Mouse (Mus musculus) neural tube, embryonic 14.5 days (tissue): ENCODE measurements at regions not wholly inside any gene's neighbourhood (a gene's known extent, or its start where the extent isn't known, plus 50 kb on each side); places are given as distances from the start of the nearest gene placed in this dataset.

Experiments used
- ATAC-seq: fragments of 200-750 bp; cut with Nextera tagmentation; 2 replicates; pipeline ENCODE4 v1.8.0; 2017; ENCODE audit warnings: low read depth, mild to moderate bottlenecking, moderate TSS enrichment, moderate library complexity
- H3K27ac ChIP-seq: fragments of 300-500 bp; sonication (generic); 2 replicates; pipeline ENCODE4 v1.5.1; 2014; ENCODE audit warnings: low read depth, mild to moderate bottlenecking, control low read depth, low read length, moderate library complexity, mixed read lengths
- H3K27me3 ChIP-seq: fragments of 300-500 bp; sonication (generic); 2 replicates; pipeline ENCODE4 v1.6.1; 2014; ENCODE audit warnings: low read length; ENCODE audit not compliant: control insufficient read depth, insufficient read depth
- H3K36me3 ChIP-seq: fragments of 300-500 bp; sonication (generic); 2 replicates; pipeline ENCODE4 v1.6.1; 2014; ENCODE audit warnings: low read length, mixed read lengths; ENCODE audit not compliant: control insufficient read depth, insufficient read depth
- H3K4me1 ChIP-seq: fragments of 300-500 bp; sonication (generic); 2 replicates; pipeline ENCODE4 v1.6.1; 2014; ENCODE audit warnings: low read length; ENCODE audit not compliant: control insufficient read depth, insufficient read depth
- H3K4me2 ChIP-seq: fragments of 300-500 bp; sonication (generic); 2 replicates; pipeline ENCODE4 v1.6.1; 2014; ENCODE audit warnings: mild to moderate bottlenecking, low read depth, low read length, control low read depth
- H3K4me3 ChIP-seq: fragments of 300-500 bp; sonication (generic); 2 replicates; pipeline ENCODE4 v1.5.1; 2014; ENCODE audit warnings: low read depth, low read length, control low read depth, mixed read lengths
- H3K9ac ChIP-seq: fragments of 300-500 bp; sonication (generic); replicated peaks from 2 replicates; pipeline ENCODE4 v1.6.1; 2014; ENCODE audit warnings: low read depth, mild to moderate bottlenecking, control low read depth, low read length, mixed read lengths
- H3K9me3 ChIP-seq: fragments of 300-500 bp; sonication (generic); 2 replicates; pipeline ENCODE4 v1.6.1; 2016; ENCODE audit warnings: low read length; ENCODE audit not compliant: control insufficient read depth
- WGBS: fragments of 180-500 bp; shearing (Covaris S2); extraction: QIAGEN DNeasy Blood & Tissue Kit; methylation state at CpG from one replicate; pipeline ENCODE4 v1.1.7; 2014; 5-methylcytosine and 5-hydroxymethylcytosine counted together

DNA sequence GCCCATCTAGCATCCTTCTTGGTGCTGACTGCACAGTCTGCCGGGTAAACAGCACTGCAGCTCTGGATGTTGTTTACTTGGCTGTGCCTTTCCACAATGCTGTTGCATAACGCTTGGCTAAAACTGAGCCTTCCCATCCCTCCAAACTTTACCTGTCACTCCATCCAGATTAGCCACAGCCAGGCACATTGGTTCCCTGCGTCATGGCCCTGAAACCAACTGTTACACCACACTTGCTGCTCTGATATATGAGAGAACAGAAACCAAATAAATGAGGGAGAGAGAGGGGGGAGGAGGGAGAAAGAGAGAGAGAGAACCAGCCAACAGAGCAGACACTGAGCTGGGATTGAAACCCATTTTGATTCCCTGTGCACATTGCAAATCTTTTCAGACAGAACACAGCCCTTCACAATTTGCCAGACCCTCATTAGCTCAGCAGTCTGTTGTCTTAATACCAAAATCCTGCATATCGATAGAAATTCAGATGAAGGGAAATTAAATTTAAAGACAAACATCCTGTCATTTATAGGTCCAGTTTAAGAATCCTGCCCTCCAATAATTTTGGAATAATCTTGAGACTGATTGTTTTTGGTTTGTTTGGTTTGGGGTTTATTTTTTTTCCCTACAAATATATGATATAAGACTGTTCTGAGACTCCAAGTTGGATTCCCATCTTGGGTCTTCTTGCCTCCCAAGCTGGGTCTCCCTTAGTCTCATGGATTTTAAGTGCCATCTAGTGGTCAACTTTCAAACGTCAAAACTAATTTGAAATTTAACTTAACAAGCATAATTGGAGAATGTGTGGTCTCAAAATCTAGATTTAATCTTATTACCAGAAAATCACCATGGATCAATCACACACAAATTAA, 154.6 kb upstream of the Gcfc2 start:
- peak; percentile 87 for ATAC-seq
- H3K4me2 ChIP-seq = no peak overlapping the region
- H3K36me3 ChIP-seq = no peaks in the 10 kb centered on the region
- H3K27ac ChIP-seq = no peak overlapping the region
- no peaks in the 10 kb centered on the region for H3K4me1 ChIP-seq
- H3K9me3 ChIP-seq = no peaks in the 10 kb centered on the region
- H3K27me3 ChIP-seq = no peaks in the 10 kb centered on the region
- 51% methylated on average over 5 of the region's 5 CpGs for WGBS
- no peak overlapping the region for H3K9ac ChIP-seq
- no peak overlapping the region for H3K4me3 ChIP-seq

- H3K9ac ChIP-seq = no peak overlapping the region
- H3K36me3 ChIP-seq = no peaks in the 10 kb centered on the region
- no peaks in the 10 kb centered on the region for H3K4me1 ChIP-seq
- 92% methylated on average over 3 of the region's 3 CpGs for WGBS
- ATAC-seq = no peak
- H3K27ac ChIP-seq = no peak overlapping the region
- no peaks in the 10 kb centered on the region for H3K27me3 ChIP-seq
- H3K4me3 ChIP-seq = no peak overlapping the region
- no peaks in the 10 kb centered on the region for H3K9me3 ChIP-seq
- H3K4me2 ChIP-seq = no peak overlapping the region
These were observed 153.2 kb upstream of the Gcfc2 start for GRCm38 (mm10) chr6:81770301-81770700.

GRCm38 (mm10) chr6:81771862-81772261, 151.6 kb upstream of the Gcfc2 start:
- no peaks in the 10 kb centered on the region for H3K27me3 ChIP-seq
- ATAC-seq = no peak

GRCm38 (mm10) chr6:81782131-81782530, 141.3 kb upstream of the Gcfc2 start:
- WGBS = 95% methylated on average over 5 of the region's 5 CpGs
- Histone ChIP-seq H3K36me3 (no peaks in the 10 kb centered on the region), H3K4me2 (no peak overlapping the region), H3K9ac (no peak overlapping the region), H3K27me3 (no peaks in the 10 kb centered on the region), H3K9me3 (no peaks in the 10 kb centered on the region), H3K27ac (no peak overlapping the region), H3K4me1 (no peaks in the 10 kb centered on the region), H3K4me3 (no peak overlapping the region)
- no peak for ATAC-seq

More at GRCm38 (mm10) chr6:81771862-81772261, 151.6 kb upstream of the Gcfc2 start:
- Histone ChIP-seq H3K4me2 (no peak overlapping the region), H3K36me3 (no peaks in the 10 kb centered on the region), H3K27ac (no peak overlapping the region), H3K4me3 (no peak overlapping the region), H3K4me1 (no peaks in the 10 kb centered on the region), H3K9me3 (no peaks in the 10 kb centered on the region), H3K9ac (no peak overlapping the region)

GRCm38 (mm10) chr6:81782815-81783435, 140.5 kb upstream of the Gcfc2 start:
- no peaks in the 10 kb centered on the region for H3K36me3 ChIP-seq
- H3K27me3 ChIP-seq = no peaks in the 10 kb centered on the region
- H3K4me3 ChIP-seq = no peak overlapping the region
- H3K9me3 ChIP-seq = no peaks in the 10 kb centered on the region
- no peak overlapping the region for H3K4me2 ChIP-seq
- no peak overlapping the region for H3K27ac ChIP-seq
- H3K9ac ChIP-seq = no peak overlapping the region
- 69% methylated on average over 8 of the region's 8 CpGs for WGBS
- no peak for ATAC-seq
- no peaks in the 10 kb centered on the region for H3K4me1 ChIP-seq

DNA sequence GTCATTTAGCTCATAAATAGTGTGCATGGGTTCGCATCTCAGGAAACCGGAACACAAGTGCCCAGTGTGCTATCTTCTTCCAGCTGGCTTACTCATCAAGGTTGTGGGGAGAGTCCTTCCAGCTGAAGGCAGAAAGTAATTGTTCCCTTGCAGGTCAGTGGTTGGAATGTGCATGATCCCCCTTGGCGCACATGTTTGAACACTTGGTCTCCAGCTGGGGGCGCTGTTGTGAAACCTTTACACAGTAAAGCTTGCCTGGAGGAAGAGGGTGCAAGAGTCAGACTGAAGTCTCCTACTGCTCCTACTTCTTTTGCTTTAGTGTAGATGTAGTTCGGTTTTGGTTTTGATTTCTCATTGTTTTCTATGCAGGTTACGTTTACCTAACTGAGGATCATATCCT, 128.2 kb upstream of the Gcfc2 start:
- H3K4me1 ChIP-seq = no peaks in the 10 kb centered on the region
- no peak overlapping the region for H3K9ac ChIP-seq
- H3K4me3 ChIP-seq = no peak overlapping the region
- H3K27ac ChIP-seq = no peak overlapping the region
- H3K27me3 ChIP-seq = no peaks in the 10 kb centered on the region
- H3K9me3 ChIP-seq = no peaks in the 10 kb centered on the region
- no peaks in the 10 kb centered on the region for H3K36me3 ChIP-seq
- ATAC-seq = no peak
- H3K4me2 ChIP-seq = no peak overlapping the region
- WGBS = 85% methylated on average over 6 of the region's 6 CpGs

DNA sequence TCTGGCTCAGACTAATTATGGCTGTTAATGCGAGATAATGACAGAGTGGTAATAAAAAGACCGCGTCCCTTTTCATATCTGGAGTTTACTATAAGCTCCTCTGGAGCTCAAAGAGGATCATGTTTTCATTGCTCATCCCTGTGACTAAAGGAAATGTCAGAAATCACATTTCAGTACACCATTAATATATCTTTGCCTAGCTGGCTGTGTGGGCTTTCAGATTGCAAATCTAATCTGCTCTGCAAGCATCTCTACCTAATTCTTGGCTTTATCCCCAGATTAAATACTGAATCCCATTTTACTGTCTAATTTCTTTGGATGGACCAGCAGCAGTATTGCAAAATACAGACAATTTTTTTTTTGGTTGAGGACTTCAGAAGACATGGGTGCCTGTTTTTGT, 122.6 kb upstream of the Gcfc2 start:
- no peaks in the 10 kb centered on the region for H3K4me1 ChIP-seq
- H3K27me3 ChIP-seq = no peaks in the 10 kb centered on the region
- H3K27ac ChIP-seq = no peak overlapping the region
- H3K9ac ChIP-seq = no peak overlapping the region
- H3K36me3 ChIP-seq = no peaks in the 10 kb centered on the region
- no peak overlapping the region for H3K4me2 ChIP-seq
- ATAC-seq = no peak
- no peaks in the 10 kb centered on the region for H3K9me3 ChIP-seq
- no peak overlapping the region for H3K4me3 ChIP-seq
- WGBS = 69% methylated on average over 3 of the region's 3 CpGs

GRCm38 (mm10) chr6:81801804-81802203, 121.7 kb upstream of the Gcfc2 start:
- Histone ChIP-seq H3K9me3 (no peaks in the 10 kb centered on the region), H3K36me3 (no peaks in the 10 kb centered on the region), H3K27ac (no peak overlapping the region), H3K9ac (no peak overlapping the region), H3K4me2 (no peak overlapping the region), H3K4me3 (no peak overlapping the region), H3K4me1 (no peaks in the 10 kb centered on the region), H3K27me3 (no peaks in the 10 kb centered on the region)
- ATAC-seq = no peak
- 84% methylated on average over 3 of the region's 3 CpGs for WGBS

DNA sequence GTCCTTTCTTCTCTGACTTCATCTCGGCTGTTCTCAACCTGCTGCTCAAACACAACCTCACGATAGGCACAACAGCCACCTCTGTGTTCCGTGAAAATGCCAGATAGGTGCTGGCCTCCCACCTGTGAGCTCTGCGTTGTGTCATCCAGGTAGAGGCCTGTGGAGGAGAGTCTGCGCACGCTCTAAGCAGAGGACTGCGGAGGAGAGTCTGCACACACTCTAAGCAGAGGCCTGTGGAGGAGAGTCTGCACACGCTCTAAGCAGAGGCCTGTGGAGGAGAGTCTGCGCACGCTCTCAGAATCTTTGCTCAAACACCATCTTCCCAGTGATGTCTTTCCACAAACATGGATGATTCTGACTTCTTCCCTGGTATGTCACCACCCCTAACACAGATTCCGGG, 117.5 kb upstream of the Gcfc2 start:
- Histone ChIP-seq H3K4me3 (no peak overlapping the region), H3K9ac (no peak overlapping the region), H3K36me3 (no peaks in the 10 kb centered on the region), H3K4me1 (no peaks in the 10 kb centered on the region), H3K9me3 (no peaks in the 10 kb centered on the region), H3K4me2 (no peak overlapping the region), H3K27ac (no peak overlapping the region), H3K27me3 (no peaks in the 10 kb centered on the region)
- ATAC-seq = no peak
- 89% methylated on average over 11 of the region's 11 CpGs for WGBS
